In genomic region chr1:119902551-119903230, GRCm38 (mm10) we compare ENCODE assay signal across 7 mouse cellular contexts. TPM values are rescaled to one million over a fixed set of nuclear protein-coding genes. Genes with fewer than 3 reads are reported as not detected.
DNase-seq lines count a peak whose midpoint lies in the region; ATAC-seq and TF ChIP-seq lines count a peak whose summit lies in the region.

No protein-coding gene starts in this region.

- no peaks in the 10 kb centered on the region for H3K36me3 ChIP-seq in embryonic facial prominence, embryonic 15.5 days
- H3K36me3 ChIP-seq in limb, embryonic 15.5 days: no peaks in the 10 kb centered on the region

- 10% methylated on average over 8 of the region's 8 CpGs for WGBS in embryonic facial prominence, embryonic 15.5 days
- WGBS in limb, embryonic 15.5 days: 11% methylated on average over 8 of the region's 8 CpGs

- H3K4me3 ChIP-seq in embryonic facial prominence, embryonic 15.5 days (replicated peaks): no peak overlapping the region
- H3K4me3 ChIP-seq in limb, embryonic 15.5 days: no peak overlapping the region

- DNase-seq in ZHBTc4 (ENCODE audit: low read depth, low spot score): peak; percentile 39
- DNase-seq in brain, embryonic 14.5 days (ENCODE audit: low read depth): peak; percentile 94
- no peak for DNase-seq in thymus, postnatal 14 days
- no peak for DNase-seq in layer of hippocampus, adult 9-10 months (ENCODE audit: low spot score)

- ATAC-seq in embryonic facial prominence, embryonic 15.5 days (ENCODE audit: insufficient number of reproducible peaks, low FRiP score, low TSS enrichment, low read depth): peak; percentile 56; the same call in 1 of the 2 replicates
- ATAC-seq in limb, embryonic 15.5 days (ENCODE audit: insufficient number of reproducible peaks, low FRiP score, low TSS enrichment, low read depth): no peak; the same call in 1 of the 2 replicates
- ATAC-seq in erythroblast, adult 5-6 weeks (replicated peaks; ENCODE audit: low FRiP score, poor library complexity, severe bottlenecking): no peak

- no peaks in the 10 kb centered on the region for H3K27me3 ChIP-seq in embryonic facial prominence, embryonic 15.5 days
- H3K27me3 ChIP-seq in limb, embryonic 15.5 days: no peaks in the 10 kb centered on the region

- peaks cover 17% of the 10 kb centered on the region for H3K4me1 ChIP-seq in embryonic facial prominence, embryonic 15.5 days
- H3K4me1 ChIP-seq in limb, embryonic 15.5 days: peaks cover 23% of the 10 kb centered on the region

- no peak overlapping the region; the same call in 1 of the 2 replicates for H3K4me2 ChIP-seq in embryonic facial prominence, embryonic 15.5 days (replicated peaks)
- H3K4me2 ChIP-seq in limb, embryonic 15.5 days: 0 out of 2 replicates have a peak overlapping the region, but pooled peaks have one; percentile 1

- TF ChIP-seq POLR2A in brain, embryonic 14.5 days (IDR thresholded peaks at IDR 0.05; ENCODE audit: borderline replicate concordance, extremely low read depth, insufficient read depth, insufficient read length, poor library complexity, severe bottlenecking): no peak

- H3K9me3 ChIP-seq in embryonic facial prominence, embryonic 15.5 days (replicated peaks): no peaks in the 10 kb centered on the region
- no peaks in the 10 kb centered on the region for H3K9me3 ChIP-seq in limb, embryonic 15.5 days

- no peak for TF ChIP-seq CTCF in brain, embryonic 14.5 days (IDR thresholded peaks at IDR 0.05; ENCODE audit: borderline replicate concordance, extremely low read depth, insufficient read depth, insufficient read length)

- H3K9ac ChIP-seq in embryonic facial prominence, embryonic 15.5 days: no peak overlapping the region
- no peak overlapping the region for H3K9ac ChIP-seq in limb, embryonic 15.5 days

- H3K27ac ChIP-seq in embryonic facial prominence, embryonic 15.5 days (replicated peaks): peak overlapping the region; percentile 17; the same call in 1 of the 2 replicates
- H3K27ac ChIP-seq in limb, embryonic 15.5 days: peak overlapping the region; percentile 38; the same call in 1 of the 2 replicates

RNA-seq across cellular contexts. Expression of gene Tmem177, which starts 10.3 kb away (rescaled TPM):
- polyA plus RNA-seq in brain, embryonic 14.5 days (2012; rRNA removed): 8.4 and 9.5 TPM in 2 replicates
- polyA plus RNA-seq in embryonic facial prominence, embryonic 15.5 days (2015; fragmentation: Nextera tagmentation; extraction: Ambion mirVana): 8.1 TPM in 2 replicates
- 7.0 and 7.3 TPM in 2 replicates for polyA plus RNA-seq in limb, embryonic 15.5 days (2015; fragmentation: Nextera tagmentation; extraction: Ambion mirVana)
- 1.5 and 1.9 TPM in 2 replicates for total RNA-seq in erythroblast, adult 5-6 weeks (2015; ENCODE audit: low replicate concordance)
- 1.7 and 2.9 TPM in 2 replicates for total RNA-seq in erythroblast, adult 5-6 weeks (2017; ENCODE audit: low replicate concordance)

Comparison
In these comparisons a context has a peak if more than half of its experiments do, and no peak if none do; other contexts are left out.
1. DNase-seq: peak in ZHBTc4 (single experiment) and brain, embryonic 14.5 days (single experiment); none in thymus, postnatal 14 days (single experiment) and layer of hippocampus, adult 9-10 months (single experiment).